Mouse (Mus musculus) layer of hippocampus, postnatal 10 days (tissue): ENCODE results near the gene Hoxd9. TPM values are rescaled to one million over a fixed set of nuclear protein-coding genes. Genes with fewer than 3 reads are reported as not detected.

Experiments
- DNase-seq, 2 experiments: peaks; one replicate each; pipeline ENCODE4 v3.0.0; 2021; ENCODE audit warnings: low spot score in 2 of 2
- long read RNA-seq: library from polyadenylated mRNA; stranded (forward); transcript quantifications from one replicate; pipeline ENCODE4 v2.0.0, GENCODE M21; 2023
- total RNA-seq, 2 experiments: library from RNA; stranded (reverse); gene quantifications; 2 replicates each; pipeline ENCODE4 v1.2.3; 2021

Gene Hoxd9
- total RNA-seq, result not detected
- long read RNA-seq, result 0 reads

GRCm38 (mm10) chr2:74697567-74698121, at the start of gene Hoxd9:
Gene Hoxd9, plus strand, starts transcription at chr2:74697727.
- DNase-seq, result no peak

GRCm38 (mm10) chr2:74652996-74653340, 44.6 kb upstream of the Hoxd9 start:
- no peak for DNase-seq

GRCm38 (mm10) chr2:74653781-74654535, 43.6 kb upstream of the Hoxd9 start:
- no peak for DNase-seq

- no peak for DNase-seq
These were observed 42.6 kb upstream of the Hoxd9 start for GRCm38 (mm10) chr2:74654743-74655419.

GRCm38 (mm10) chr2:74655420-74655781, 42.1 kb upstream of the Hoxd9 start:
- DNase-seq, result peak in 1 of 2 experiments; percentile 36

- no peak for DNase-seq
These were observed 41.5 kb upstream of the Hoxd9 start for GRCm38 (mm10) chr2:74655821-74656631.

- no peak for DNase-seq
These were observed 40.9 kb upstream of the Hoxd9 start for GRCm38 (mm10) chr2:74656632-74657021.

- no peak for DNase-seq
These were observed 40.1 kb upstream of the Hoxd9 start for GRCm38 (mm10) chr2:74657251-74658023.

GRCm38 (mm10) chr2:74658024-74658666, 39.4 kb upstream of the Hoxd9 start:
- DNase-seq, result no peak

- DNase-seq, result no peak
These were observed 38.7 kb upstream of the Hoxd9 start for GRCm38 (mm10) chr2:74658667-74659371.

- no peak for DNase-seq
These were observed 38.0 kb upstream of the Hoxd9 start, which contains the start of gene Evx2 for GRCm38 (mm10) chr2:74659507-74660005. Gene Evx2, minus strand, starts transcription at chr2:74659557.

GRCm38 (mm10) chr2:74660421-74661375, 36.8 kb upstream of the Hoxd9 start:
- DNase-seq, result peak in 1 of 2 experiments; percentile 12

GRCm38 (mm10) chr2:74661685-74662084, 35.8 kb upstream of the Hoxd9 start:
- peak; percentile 56 to 72 for DNase-seq

GRCm38 (mm10) chr2:74663291-74663925, 34.1 kb upstream of the Hoxd9 start:
- peak; percentile 66 to 69 for DNase-seq

GRCm38 (mm10) chr2:74666411-74666810, 31.1 kb upstream of the Hoxd9 start:
- no peak for DNase-seq

GRCm38 (mm10) chr2:74667191-74667841, 30.2 kb upstream of the Hoxd9 start:
- DNase-seq, result no peak

- no peak for DNase-seq
These were observed 29.6 kb upstream of the Hoxd9 start, which contains the start of gene Hoxd13 for GRCm38 (mm10) chr2:74667842-74668357. Gene Hoxd13, plus strand, starts transcription at chr2:74668310.
